Mouse (Mus musculus): Measurements from ENCODE around the gene Snrk. TPM values are rescaled to one million over a fixed set of nuclear protein-coding genes. Genes with fewer than 3 reads are reported as not detected.

Gene Snrk
- total and polyA plus RNA-seq, 3 experiments = 9.1 to 446 (median 10.7) TPM

GRCm38 (mm10) chr9:122193361-122193760 is 76.3 kb downstream of the Snrk start:
- no peak overlapping the region for H3K9ac ChIP-seq (ENCODE audit: control insufficient read depth, low read depth, low read length, poor library complexity, severe bottlenecking)
- no peak for DNase-seq (ENCODE audit: low read depth, low spot score)
- H3K4me1 ChIP-seq (ENCODE audit: control insufficient read depth in 1 of 2, insufficient read depth in 2 of 2, low read length in 2 of 2) = no peaks in the 10 kb centered on the region
- H3K4me3 ChIP-seq (ENCODE audit: control insufficient read depth in 1 of 2, insufficient read depth in 1 of 2, low read depth in 2 of 2, low read length in 2 of 2) = no peak overlapping the region
- TF ChIP-seq TAL1 (IDR thresholded peaks at IDR 0.05; ENCODE audit: low read length) = no peak
- no peak for TF ChIP-seq POLR2AphosphoS2 (IDR thresholded peaks at IDR 0.05; ENCODE audit: low read length)
- TF ChIP-seq MAX (IDR thresholded peaks at IDR 0.05; ENCODE audit: low read length) = no peak
- TF ChIP-seq RCOR1 (IDR thresholded peaks at IDR 0.05; ENCODE audit: low read depth, low read length) = no peak
- H3K27ac ChIP-seq (ENCODE audit: control insufficient read depth, low read depth, low read length) = no peak overlapping the region
- H3K9me3 ChIP-seq (replicated peaks; ENCODE audit: insufficient read depth, low read length) = no peaks in the 10 kb centered on the region
- H3K79me2 ChIP-seq (ENCODE audit: control insufficient read depth, insufficient read depth, low read length, poor library complexity) = no peaks in the 10 kb centered on the region
- H3K27me3 ChIP-seq (ENCODE audit: control insufficient read depth in 1 of 2, insufficient read depth in 2 of 2, low read length in 2 of 2) = no peaks in the 10 kb centered on the region
- no peaks in the 10 kb centered on the region for H3K36me3 ChIP-seq (ENCODE audit: control insufficient read depth in 1 of 2, insufficient read depth in 2 of 2, low read length in 2 of 2)

GRCm38 (mm10) chr9:122193823-122194222 is 76.8 kb downstream of the Snrk start:
- H3K36me3 ChIP-seq (ENCODE audit: control insufficient read depth in 1 of 2, insufficient read depth in 2 of 2, low read length in 2 of 2) = no peaks in the 10 kb centered on the region
- no peaks in the 10 kb centered on the region for H3K4me1 ChIP-seq (ENCODE audit: control insufficient read depth in 1 of 2, insufficient read depth in 2 of 2, low read length in 2 of 2)
- DNase-seq (ENCODE audit: low read depth, low spot score) = no peak
- no peak for TF ChIP-seq SMC3 (IDR thresholded peaks at IDR 0.05; ENCODE audit: low read depth, low read length)
- no peak for TF ChIP-seq CHD1 (IDR thresholded peaks at IDR 0.05; ENCODE audit: low read depth, low read length)
- TF ChIP-seq MAFK (IDR thresholded peaks at IDR 0.05; ENCODE audit: borderline replicate concordance, low read depth, low read length) = no peak
- no peak for TF ChIP-seq E2F4 (IDR thresholded peaks at IDR 0.05; ENCODE audit: borderline replicate concordance, low read depth, low read length)
- no peak for TF ChIP-seq NELFE (IDR thresholded peaks at IDR 0.05; ENCODE audit: low read depth, low read length)
- no peak for TF ChIP-seq USF1 (IDR thresholded peaks at IDR 0.05; ENCODE audit: low read depth, low read length)
- TF ChIP-seq BHLHE40 (IDR thresholded peaks at IDR 0.05; ENCODE audit: borderline replicate concordance, low read depth, low read length) = no peak
- TF ChIP-seq MEF2A (IDR thresholded peaks at IDR 0.05; ENCODE audit: extremely low read depth, insufficient replicate concordance, low read depth, low read length, poor library complexity, severe bottlenecking) = no peak
- H3K9ac ChIP-seq (ENCODE audit: control insufficient read depth, low read depth, low read length, poor library complexity, severe bottlenecking) = no peak overlapping the region
- no peak overlapping the region for H3K27ac ChIP-seq (ENCODE audit: control insufficient read depth, low read depth, low read length)
- H3K27me3 ChIP-seq (ENCODE audit: control insufficient read depth in 1 of 2, insufficient read depth in 2 of 2, low read length in 2 of 2) = no peaks in the 10 kb centered on the region
- no peak overlapping the region for H3K4me3 ChIP-seq (ENCODE audit: control insufficient read depth in 1 of 2, insufficient read depth in 1 of 2, low read depth in 2 of 2, low read length in 2 of 2)
- H3K79me2 ChIP-seq (ENCODE audit: control insufficient read depth, insufficient read depth, low read length, poor library complexity) = no peaks in the 10 kb centered on the region
- H3K9me3 ChIP-seq (replicated peaks; ENCODE audit: insufficient read depth, low read length) = no peaks in the 10 kb centered on the region

- Histone ChIP-seq H3K4me3 (ENCODE audit: control insufficient read depth in 1 of 2, insufficient read depth in 1 of 2, low read depth in 2 of 2, low read length in 2 of 2) (no peak overlapping the region), H3K9ac (ENCODE audit: control insufficient read depth, low read depth, low read length, poor library complexity, severe bottlenecking) (no peak overlapping the region), H3K4me1 (ENCODE audit: control insufficient read depth in 1 of 2, insufficient read depth in 2 of 2, low read length in 2 of 2) (no peaks in the 10 kb centered on the region), H3K79me2 (ENCODE audit: control insufficient read depth, insufficient read depth, low read length, poor library complexity) (no peaks in the 10 kb centered on the region), H3K27me3 (ENCODE audit: control insufficient read depth in 1 of 2, insufficient read depth in 2 of 2, low read length in 2 of 2) (no peaks in the 10 kb centered on the region), H3K27ac (ENCODE audit: control insufficient read depth, low read depth, low read length) (no peak overlapping the region), H3K9me3 (replicated peaks; ENCODE audit: insufficient read depth, low read length) (no peaks in the 10 kb centered on the region), H3K36me3 (ENCODE audit: control insufficient read depth in 1 of 2, insufficient read depth in 2 of 2, low read length in 2 of 2) (no peaks in the 10 kb centered on the region)
- TF ChIP-seq RCOR1 (IDR thresholded peaks at IDR 0.05; ENCODE audit: low read depth, low read length) = no peak
- TF ChIP-seq HCFC1 (IDR thresholded peaks at IDR 0.05; ENCODE audit: low read depth, low read length) = no peak
- no peak for TF ChIP-seq SIN3A (IDR thresholded peaks at IDR 0.05; ENCODE audit: low read length)
- TF ChIP-seq MAZ (IDR thresholded peaks at IDR 0.05; ENCODE audit: low read depth, low read length) = no peak
- TF ChIP-seq POLR2AphosphoS5 (IDR thresholded peaks at IDR 0.05; ENCODE audit: borderline replicate concordance, low read depth, low read length) = no peak
- no peak for TF ChIP-seq POLR2AphosphoS2 (IDR thresholded peaks at IDR 0.05; ENCODE audit: low read length)
- TF ChIP-seq TBP (IDR thresholded peaks at IDR 0.05; ENCODE audit: low read depth, low read length) = no peak
- no peak for TF ChIP-seq MAFK (IDR thresholded peaks at IDR 0.05; ENCODE audit: borderline replicate concordance, low read depth, low read length)
- no peak for TF ChIP-seq GABPA (IDR thresholded peaks at IDR 0.05; ENCODE audit: low read depth, low read length)
- TF ChIP-seq SMC3 (IDR thresholded peaks at IDR 0.05; ENCODE audit: low read depth, low read length) = no peak
- no peak for TF ChIP-seq ELF1 (IDR thresholded peaks at IDR 0.05; ENCODE audit: low read depth, low read length)
- TF ChIP-seq TCF12 (IDR thresholded peaks at IDR 0.05; ENCODE audit: low read depth, low read length) = no peak
- no peak for TF ChIP-seq MYB (IDR thresholded peaks at IDR 0.05; ENCODE audit: low read depth, low read length)
- DNase-seq (ENCODE audit: low read depth, low spot score) = no peak
Measured at GRCm38 (mm10) chr9:122195042-122195682, 78.1 kb downstream of the Snrk start.
